Mouse (Mus musculus) embryonic fibroblast, embryonic 13.5 days (primary cell): ENCODE data around the gene Pkn2.

Source experiments
- CTCF ChIP-seq: IDR thresholded peaks from 2 replicates; pipeline ENCODE4 v1.5.1; 2011; ENCODE audit warnings: mild to moderate bottlenecking, control low read depth, low read length, moderate library complexity, borderline replicate concordance; ENCODE audit not compliant: insufficient read depth
- POLR2A ChIP-seq: IDR thresholded peaks from 2 replicates; pipeline ENCODE4 v1.6.1; 2011; ENCODE audit warnings: low read depth, mild to moderate bottlenecking, control low read depth, low read length, moderate library complexity

GRCm38 (mm10) chr3:142852911-142853310 is 28.9 kb downstream of the Pkn2 start:
- TF ChIP-seq POLR2A (no peak), CTCF (no peak)
